Mouse (Mus musculus): ENCODE data around the gene Dner. TPM values are rescaled to one million over a fixed set of nuclear protein-coding genes. Genes with fewer than 3 reads are reported as not detected.

Dner gene
- total and polyA plus RNA-seq, 2 experiments from 2014 or later, result 322 to 331 TPM

DNA sequence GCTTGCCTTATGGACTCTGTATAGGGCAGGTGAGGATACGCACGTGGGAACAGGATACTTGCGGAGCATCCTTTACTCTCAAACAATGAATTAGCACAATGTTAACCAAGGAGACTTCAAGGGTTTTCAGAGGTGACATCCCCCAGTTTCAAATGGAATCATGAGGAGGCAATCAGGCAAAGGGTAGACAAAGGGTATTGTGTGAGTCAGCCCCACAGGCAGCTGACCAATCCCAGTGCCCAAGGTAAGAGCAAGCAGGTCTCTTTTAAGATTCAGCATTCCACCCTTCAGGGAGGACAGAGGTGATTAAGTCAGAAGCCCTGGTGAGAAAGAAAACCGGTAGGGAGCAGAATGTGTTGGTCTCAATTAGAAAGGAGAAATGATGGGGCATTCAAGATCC lies 55.6 kb downstream of the Dner start:
- H3K27me3 ChIP-seq (ENCODE audit: insufficient read depth, low read length), result no peaks in the 10 kb centered on the region
- no peaks in the 10 kb centered on the region for H3K4me1 ChIP-seq (ENCODE audit: insufficient read depth, low read length)
- WGBS, result 67% methylated on average over 4 of the region's 4 CpGs

GRCm38 (mm10) chr1:84636890-84637289 lies 59.1 kb downstream of the Dner start:
- Histone ChIP-seq H3K9me3 (ENCODE audit: low read length) (no peaks in the 10 kb centered on the region), H3K9ac (replicated peaks; ENCODE audit: low read length) (no peak overlapping the region), H3K27ac (no peak overlapping the region), H3K4me3 (ENCODE audit: low read length) (no peak overlapping the region), H3K27me3 (ENCODE audit: insufficient read depth, low read length) (no peaks in the 10 kb centered on the region), H3K36me3 (ENCODE audit: insufficient read depth, low read length) (no peaks in the 10 kb centered on the region), H3K4me1 (ENCODE audit: insufficient read depth, low read length) (no peaks in the 10 kb centered on the region), H3K4me2 (ENCODE audit: low read depth, low read length) (no peak overlapping the region)
- WGBS, result 12% methylated on average over 6 of the region's 6 CpGs
- ATAC-seq, result no peak
- no peak for TF ChIP-seq CTCF (IDR thresholded peaks at IDR 0.05; ENCODE audit: low read depth)
- DNase-seq (ENCODE audit: low spot score), result no peak

More for the DNA sequence above, 55.6 kb downstream of the Dner start:
- ATAC-seq (no peak), DNase-seq (ENCODE audit: low spot score) (no peak)
- TF ChIP-seq CTCF (IDR thresholded peaks at IDR 0.05; ENCODE audit: low read depth), result no peak
- no peaks in the 10 kb centered on the region for H3K36me3 ChIP-seq (ENCODE audit: insufficient read depth, low read length)
- H3K4me2 ChIP-seq (ENCODE audit: low read depth, low read length), result no peak overlapping the region
- no peak overlapping the region for H3K9ac ChIP-seq (replicated peaks; ENCODE audit: low read length)
- no peak overlapping the region for H3K27ac ChIP-seq
- no peak overlapping the region for H3K4me3 ChIP-seq (ENCODE audit: low read length)
- H3K9me3 ChIP-seq (ENCODE audit: low read length), result no peaks in the 10 kb centered on the region

DNA sequence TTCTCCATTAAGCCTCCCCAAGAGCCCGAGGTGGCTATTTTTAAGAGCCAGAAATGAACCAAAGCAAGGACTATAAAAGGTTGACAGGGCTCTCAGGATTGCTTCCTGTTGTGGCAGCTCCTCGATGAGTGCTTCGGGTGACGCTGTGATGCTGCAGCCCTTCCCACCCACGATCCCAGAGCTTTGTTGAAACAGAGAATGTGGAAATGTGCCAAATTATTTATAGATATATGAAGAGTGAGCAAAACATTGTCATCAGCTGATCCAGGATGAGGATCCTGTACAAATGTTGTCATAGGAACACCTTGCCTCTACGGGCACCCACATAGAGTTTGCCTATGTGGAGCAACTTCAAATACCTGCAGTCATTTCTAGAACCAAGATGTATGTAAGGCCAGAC lies 67.8 kb downstream of the Dner start:
- no peak for DNase-seq (ENCODE audit: low spot score)
- H3K9ac ChIP-seq (replicated peaks; ENCODE audit: low read length), result no peak overlapping the region
- no peak overlapping the region for H3K4me3 ChIP-seq (ENCODE audit: low read length)
- no peaks in the 10 kb centered on the region for H3K9me3 ChIP-seq (ENCODE audit: low read length)
- H3K27ac ChIP-seq, result no peak overlapping the region
- no peak for TF ChIP-seq CTCF (IDR thresholded peaks at IDR 0.05; ENCODE audit: low read depth)
- no peaks in the 10 kb centered on the region for H3K27me3 ChIP-seq (ENCODE audit: insufficient read depth, low read length)
- no peak overlapping the region for H3K4me2 ChIP-seq (ENCODE audit: low read depth, low read length)
- no peak for ATAC-seq
- no peaks in the 10 kb centered on the region for H3K4me1 ChIP-seq (ENCODE audit: insufficient read depth, low read length)
- H3K36me3 ChIP-seq (ENCODE audit: insufficient read depth, low read length), result no peaks in the 10 kb centered on the region
- 78% methylated on average over 6 of the region's 6 CpGs for WGBS

GRCm38 (mm10) chr1:84622978-84623554 lies 73.0 kb downstream of the Dner start:
- TF ChIP-seq CTCF (IDR thresholded peaks at IDR 0.05; ENCODE audit: low read depth), result peak; percentile 46
- Histone ChIP-seq H3K27ac (0 out of 2 replicates have a peak overlapping the region, but pooled peaks have one; percentile 23), H3K27me3 (ENCODE audit: insufficient read depth, low read length) (no peaks in the 10 kb centered on the region), H3K36me3 (ENCODE audit: insufficient read depth, low read length) (no peaks in the 10 kb centered on the region), H3K4me2 (ENCODE audit: low read depth, low read length) (no peak overlapping the region), H3K9ac (replicated peaks; ENCODE audit: low read length) (no peak overlapping the region), H3K4me1 (ENCODE audit: insufficient read depth, low read length) (peaks cover 18% of the 10 kb centered on the region), H3K4me3 (ENCODE audit: low read length) (no peak overlapping the region), H3K9me3 (ENCODE audit: low read length) (no peaks in the 10 kb centered on the region)
- 35% methylated on average over 12 of the region's 12 CpGs for WGBS
- DNase-seq (ENCODE audit: low spot score) (no peak), ATAC-seq (0 out of 2 replicates have a peak, but pooled peaks have one; percentile 41)

GRCm38 (mm10) chr1:84621308-84621707 lies 74.7 kb downstream of the Dner start:
- H3K4me1 ChIP-seq (ENCODE audit: insufficient read depth, low read length), result peaks cover 23% of the 10 kb centered on the region
- 21% methylated on average over 3 of the region's 3 CpGs for WGBS

DNA sequence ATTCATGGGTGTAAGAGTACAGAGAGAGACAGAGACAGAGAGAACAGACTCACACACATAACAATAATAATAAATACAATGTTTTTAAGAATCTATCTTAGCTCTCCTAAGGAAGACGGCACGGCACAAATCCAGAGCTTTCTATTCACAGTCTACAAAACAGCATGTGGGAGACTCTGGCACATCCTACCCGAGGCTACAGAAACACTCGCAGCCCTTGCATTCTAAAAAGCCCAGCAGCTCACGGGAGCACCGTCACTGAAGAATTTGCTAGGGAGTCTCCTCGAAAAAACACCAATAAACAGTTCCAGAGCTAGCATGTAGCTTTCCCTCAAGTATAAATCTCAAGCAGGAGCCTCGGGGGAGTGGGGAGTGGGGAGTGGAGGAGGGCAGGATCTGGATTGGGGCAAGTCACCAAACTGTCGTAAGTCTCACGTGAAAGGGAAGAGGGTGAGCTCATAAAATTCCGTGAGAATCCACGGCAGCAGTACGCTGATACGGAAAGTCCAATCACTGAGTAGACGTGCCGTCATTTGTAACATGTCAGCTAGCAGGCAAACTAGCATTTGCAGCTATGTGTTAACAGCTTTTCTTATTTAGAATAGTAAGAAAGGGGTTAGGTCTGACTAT lies 76.8 kb downstream of the Dner start:
- no peaks in the 10 kb centered on the region for H3K9me3 ChIP-seq (ENCODE audit: low read length)
- no peaks in the 10 kb centered on the region for H3K36me3 ChIP-seq (ENCODE audit: insufficient read depth, low read length)
- H3K4me3 ChIP-seq (ENCODE audit: low read length), result no peak overlapping the region
- peak; percentile 19; the same call in 1 of the 2 replicates for ATAC-seq
- peak overlapping the region; percentile 48; the same call in 1 of the 2 replicates for H3K27ac ChIP-seq
- no peaks in the 10 kb centered on the region for H3K27me3 ChIP-seq (ENCODE audit: insufficient read depth, low read length)
- no peak for TF ChIP-seq CTCF (IDR thresholded peaks at IDR 0.05; ENCODE audit: low read depth)
- 18% methylated on average over 16 of the region's 16 CpGs for WGBS
- peaks cover 23% of the 10 kb centered on the region for H3K4me1 ChIP-seq (ENCODE audit: insufficient read depth, low read length)
- peak overlapping the region; percentile 38 for H3K4me2 ChIP-seq (ENCODE audit: low read depth, low read length)
- DNase-seq (ENCODE audit: low spot score), result peak; percentile 54
- no peak overlapping the region for H3K9ac ChIP-seq (replicated peaks; ENCODE audit: low read length)

More at GRCm38 (mm10) chr1:84621308-84621707, 74.7 kb downstream of the Dner start:
- Histone ChIP-seq H3K9me3 (ENCODE audit: low read length) (no peaks in the 10 kb centered on the region), H3K9ac (replicated peaks; ENCODE audit: low read length) (peak overlapping the region; percentile 17; the same call in 1 of the 2 replicates), H3K4me3 (ENCODE audit: low read length) (no peak overlapping the region), H3K4me2 (ENCODE audit: low read depth, low read length) (0 out of 2 replicates have a peak overlapping the region, but pooled peaks have one; percentile 5), H3K27me3 (ENCODE audit: insufficient read depth, low read length) (no peaks in the 10 kb centered on the region), H3K36me3 (ENCODE audit: insufficient read depth, low read length) (no peaks in the 10 kb centered on the region), H3K27ac (peak overlapping the region; percentile 67; the same call in 1 of the 2 replicates)
- no peak for TF ChIP-seq CTCF (IDR thresholded peaks at IDR 0.05; ENCODE audit: low read depth)
- DNase-seq (ENCODE audit: low spot score) (peak; percentile 89), ATAC-seq (peak; percentile 89)

GRCm38 (mm10) chr1:84618094-84618493 lies 77.9 kb downstream of the Dner start:
- TF ChIP-seq CTCF (IDR thresholded peaks at IDR 0.05; ENCODE audit: low read depth), result no peak
- ATAC-seq (no peak), DNase-seq (ENCODE audit: low spot score) (no peak)
- 39% methylated on average over 1 of the region's 1 CpGs for WGBS
- H3K4me3 ChIP-seq (ENCODE audit: low read length), result no peak overlapping the region
- H3K36me3 ChIP-seq (ENCODE audit: insufficient read depth, low read length), result no peaks in the 10 kb centered on the region
- no peak overlapping the region for H3K27ac ChIP-seq
- H3K4me1 ChIP-seq (ENCODE audit: insufficient read depth, low read length), result peaks cover 30% of the 10 kb centered on the region
- no peak overlapping the region for H3K9ac ChIP-seq (replicated peaks; ENCODE audit: low read length)
- no peaks in the 10 kb centered on the region for H3K27me3 ChIP-seq (ENCODE audit: insufficient read depth, low read length)
- no peak overlapping the region for H3K4me2 ChIP-seq (ENCODE audit: low read depth, low read length)
- no peaks in the 10 kb centered on the region for H3K9me3 ChIP-seq (ENCODE audit: low read length)

Measured in hindbrain, postnatal 0 days (tissue).